ENCODE assay signal across 13 mouse cellular contexts in genomic region chr2:27934831-27935230, GRCm38 (mm10). TPM values are rescaled to one million over a fixed set of nuclear protein-coding genes. Genes with fewer than 3 reads are reported as not detected.
DNase-seq lines count a peak whose midpoint lies in the region; ATAC-seq and TF ChIP-seq lines count a peak whose summit lies in the region.
"Had no signal": no experiment of that assay in that cellular context is flagged by ENCODE, and none has a peak within 500 bp of the region (broad histone marks: within the 10 kb centered on the region; RNA-seq: fewer than 3 reads in every experiment).

No protein-coding gene starts in this region.

- ATAC-seq in liver, embryonic 11.5 days (replicated peaks; ENCODE audit: low FRiP score) = no peak
- ATAC-seq in heart, embryonic 16.5 days (replicated peaks; ENCODE audit: extremely low read depth, insufficient read depth, low FRiP score) = peak; percentile 35; the same call in 1 of the 2 replicates
- ATAC-seq: midbrain, embryonic 15.5 days had no signal

- no peak for TF ChIP-seq CTCF in gastrocnemius, adult 2 months (IDR thresholded peaks at IDR 0.05)
- TF ChIP-seq CTCF in small intestine, adult 2 months (IDR thresholded peaks at IDR 0.05; ENCODE audit: extremely low read depth, insufficient read length, insufficient replicate concordance, low read depth, low read length) = no peak

- TF ChIP-seq POLR2A in small intestine, adult 2 months (IDR thresholded peaks at IDR 0.05; ENCODE audit: low read depth, low read length) = no peak

- H3K9me3 ChIP-seq in liver, embryonic 11.5 days (ENCODE audit: control insufficient read depth, low read length) = no peaks in the 10 kb centered on the region
- H3K9me3 ChIP-seq in heart, embryonic 16.5 days (replicated peaks; ENCODE audit: control insufficient read depth, low read length) = no peaks in the 10 kb centered on the region
- H3K9me3 ChIP-seq: midbrain, embryonic 15.5 days had no signal

- H3K27ac ChIP-seq in gastrocnemius, adult 2 months = peak overlapping the region; percentile 69
- H3K27ac ChIP-seq in liver, embryonic 11.5 days (ENCODE audit: low read depth, low read length) = peak overlapping the region; percentile 58; the same call in 1 of the 2 replicates
- peak overlapping the region; percentile 76 for H3K27ac ChIP-seq in heart, embryonic 16.5 days (ENCODE audit: low read length)
- peak overlapping the region; percentile 68 for H3K27ac ChIP-seq in small intestine, adult 2 months (ENCODE audit: insufficient read depth, low read depth, low read length)
- H3K27ac ChIP-seq: midbrain, embryonic 15.5 days had no signal

- H3K4me3 ChIP-seq in gastrocnemius, adult 2 months = no peak overlapping the region
- H3K4me3 ChIP-seq in liver, embryonic 11.5 days (ENCODE audit: low read depth, low read length) = no peak overlapping the region
- H3K4me3 ChIP-seq in heart, embryonic 16.5 days (ENCODE audit: low read length) = no peak overlapping the region
- no peak overlapping the region for H3K4me3 ChIP-seq in small intestine, adult 2 months (ENCODE audit: low read depth, low read length)
- H3K4me3 ChIP-seq: midbrain, embryonic 15.5 days had no signal

- 70% methylated on average over 9 of the region's 9 CpGs for WGBS in liver, embryonic 11.5 days
- 34% methylated on average over 9 of the region's 9 CpGs for WGBS in heart, embryonic 16.5 days
- 65% methylated on average over 9 of the region's 9 CpGs for WGBS in small intestine, adult 2 months

- intact Hi-C loops in gastrocnemius, adult 2 months (cut with DNase I) = no loop called here

- no peak for DNase-seq in gastrocnemius, adult 2 months
- no peak for DNase-seq in gastrocnemius, postnatal 25 days
- no peak for DNase-seq in liver, embryonic 11.5 days (ENCODE audit: low spot score)
- no peak for DNase-seq in liver
- DNase-seq in adrenal gland, adult 2 months = no peak
- DNase-seq in cerebellum, adult 18-20 months = no peak
- DNase-seq: B cell, adult 2 months; cerebellum, adult 11 months; layer of hippocampus, postnatal 36 days; thymus, postnatal 36 days had no signal

- H3K9ac ChIP-seq in liver, embryonic 11.5 days (ENCODE audit: low read depth, low read length) = no peak overlapping the region
- H3K9ac ChIP-seq in heart, embryonic 16.5 days (ENCODE audit: low read length) = peak overlapping the region; percentile 11
- H3K9ac ChIP-seq: midbrain, embryonic 15.5 days had no signal

- H3K4me1 ChIP-seq in liver, embryonic 11.5 days (replicated peaks; ENCODE audit: control insufficient read depth, insufficient read depth, low read length) = 0 out of 2 replicates have a peak, but pooled peaks cover 6% of the 10 kb centered on the region
- peaks cover 55% of the 10 kb centered on the region for H3K4me1 ChIP-seq in heart, embryonic 16.5 days (ENCODE audit: control insufficient read depth, insufficient read depth, low read length)
- H3K4me1 ChIP-seq in small intestine, adult 2 months (ENCODE audit: control insufficient read depth, insufficient read depth, insufficient read length, low read length) = peaks cover 5% of the 10 kb centered on the region

- H3K27me3 ChIP-seq in liver, embryonic 11.5 days (replicated peaks; ENCODE audit: control insufficient read depth, insufficient read depth, low read length) = no peaks in the 10 kb centered on the region
- no peaks in the 10 kb centered on the region for H3K27me3 ChIP-seq in heart, embryonic 16.5 days (ENCODE audit: control insufficient read depth, insufficient read depth, low read length)
- no peaks in the 10 kb centered on the region for H3K27me3 ChIP-seq in small intestine, adult 2 months (ENCODE audit: control insufficient read depth, insufficient read depth, low read length)
- H3K27me3 ChIP-seq: midbrain, embryonic 15.5 days had no signal

- no peak overlapping the region for H3K4me2 ChIP-seq in liver, embryonic 11.5 days
- peak overlapping the region; percentile 45 for H3K4me2 ChIP-seq in heart, embryonic 16.5 days (ENCODE audit: low read depth, low read length)
- H3K4me2 ChIP-seq: midbrain, embryonic 15.5 days had no signal

- H3K36me3 ChIP-seq in liver, embryonic 11.5 days (ENCODE audit: control insufficient read depth, insufficient read depth, low read length) = no peaks in the 10 kb centered on the region; the same call in 1 of the 2 replicates
- no peaks in the 10 kb centered on the region for H3K36me3 ChIP-seq in heart, embryonic 16.5 days (ENCODE audit: control insufficient read depth, insufficient read depth)
- no peaks in the 10 kb centered on the region for H3K36me3 ChIP-seq in small intestine, adult 2 months (ENCODE audit: control insufficient read depth, insufficient read depth, low read length)
- H3K36me3 ChIP-seq: midbrain, embryonic 15.5 days had no signal

RNA-seq across cellular contexts. Expression of gene Col5a1, which starts 48.6 kb away (rescaled TPM):
- 10 to 100 TPM; 15.9 to 20.9 TPM for total RNA-seq in gastrocnemius, adult 2 months (2021)
- 10 to 100 TPM; 52.3 to 77.1 TPM for total RNA-seq in gastrocnemius, postnatal 25 days (2021)
- 23.3 and 27.9 TPM in 2 replicates for polyA plus RNA-seq in liver, embryonic 11.5 days (2014; fragmentation: Nextera tagmentation; extraction: Ambion mirVana)
- polyA plus RNA-seq in heart, embryonic 16.5 days (2015; fragmentation: Nextera tagmentation; extraction: Ambion mirVana) = 71.2 and 73.7 TPM in 2 replicates
- polyA plus RNA-seq in small intestine, adult 2 months (2012; rRNA removed) = 7.8 and 12.3 TPM in 2 replicates
- total RNA-seq in adrenal gland, adult 2 months (2021) = 10 to 100 TPM; 36.4 to 37.1 TPM
- 20.1 and 21.3 TPM in 2 replicates for polyA plus RNA-seq in adrenal gland, adult 2 months (2012; rRNA removed)
